Mouse (Mus musculus) embryonic facial prominence, embryonic 11.5 days (tissue): ENCODE data around the gene Popdc2. TPM values are rescaled to one million over a fixed set of nuclear protein-coding genes. Genes with fewer than 3 reads are reported as not detected.

ENCODE experiments used
- ATAC-seq: fragments of 200-750 bp; cut with Nextera tagmentation; replicated peaks from 2 replicates; pipeline ENCODE4 v1.8.0; 2017; ENCODE audit warnings: low read depth; ENCODE audit not compliant: insufficient number of reproducible peaks, low FRiP score, low TSS enrichment
- DNase-seq: peaks from one replicate; pipeline ENCODE4 v3.0.0-alpha.2; 2015; ENCODE audit warnings: low spot score
- H3K27ac ChIP-seq: fragments of 300-500 bp; sonication (generic); replicated peaks from 2 replicates; pipeline ENCODE4 v1.5.1; 2014; ENCODE audit warnings: mild to moderate bottlenecking, low read depth, low read length, control low read depth
- H3K27me3 ChIP-seq: fragments of 300-500 bp; sonication (generic); 2 replicates; pipeline ENCODE4 v1.6.1; 2014; ENCODE audit warnings: mild to moderate bottlenecking, low read length, moderate library complexity, mixed read lengths; ENCODE audit not compliant: control insufficient read depth, insufficient read depth
- H3K36me3 ChIP-seq: fragments of 300-500 bp; sonication (generic); replicated peaks from 2 replicates; pipeline ENCODE4 v1.6.1; 2014; ENCODE audit warnings: low read depth, mild to moderate bottlenecking, low read length, moderate library complexity, mixed read lengths; ENCODE audit not compliant: control insufficient read depth, insufficient read depth
- H3K4me1 ChIP-seq: fragments of 300-500 bp; sonication (generic); 2 replicates; pipeline ENCODE4 v1.6.1; 2014; ENCODE audit warnings: low read length, mixed read lengths; ENCODE audit not compliant: control insufficient read depth, insufficient read depth
- H3K4me2 ChIP-seq: fragments of 300-500 bp; sonication (generic); 2 replicates; pipeline ENCODE4 v1.6.1; 2014; ENCODE audit warnings: low read depth, mild to moderate bottlenecking, control low read depth, low read length, moderate library complexity
- H3K4me3 ChIP-seq: fragments of 300-500 bp; sonication (generic); 2 replicates; pipeline ENCODE4 v1.5.1; 2014; ENCODE audit warnings: low read depth, low read length, control low read depth
- H3K9ac ChIP-seq: fragments of 300-500 bp; sonication (generic); replicated peaks from 2 replicates; pipeline ENCODE4 v1.6.1; 2014; ENCODE audit warnings: mild to moderate bottlenecking, control low read depth, low read length
- H3K9me3 ChIP-seq: fragments of 300-500 bp; sonication (generic); replicated peaks from 2 replicates; pipeline ENCODE4 v1.6.1; 2016; ENCODE audit warnings: mild to moderate bottlenecking, low read length, inconsistent platforms, mixed read lengths; ENCODE audit not compliant: control insufficient read depth
- WGBS: fragments of 180-500 bp; shearing (Covaris S2); extraction: QIAGEN DNeasy Blood & Tissue Kit; methylation state at CpG from one replicate; pipeline ENCODE4 v1.1.7; 2014; 5-methylcytosine and 5-hydroxymethylcytosine counted together
- polyA plus RNA-seq: library from polyadenylated mRNA; unstranded; fragments of >200 nt; fragmentation: Nextera tagmentation; extraction: Ambion mirVana; gene quantifications from 2 replicates; pipeline ENCODE4 v1.2.1, GENCODE M21; 2014

Gene Popdc2
- polyA plus RNA-seq, 1 experiment from 2014 or later, result 1.5 TPM

- Histone ChIP-seq H3K4me3 (no peak overlapping the region), H3K4me1 (0 out of 2 replicates have a peak, but pooled peaks cover 2% of the 10 kb centered on the region), H3K36me3 (no peaks in the 10 kb centered on the region; the same call in 1 of the 2 replicates), H3K4me2 (no peak overlapping the region), H3K9ac (no peak overlapping the region), H3K9me3 (no peaks in the 10 kb centered on the region), H3K27me3 (no peaks in the 10 kb centered on the region), H3K27ac (no peak overlapping the region)
- WGBS, result 89% methylated on average over 7 of the region's 7 CpGs
- ATAC-seq (no peak), DNase-seq (no peak)
Observed at GRCm38 (mm10) chr16:38350361-38350855, 11.6 kb upstream of the Popdc2 start.

- Histone ChIP-seq H3K4me1 (0 out of 2 replicates have a peak, but pooled peaks cover 2% of the 10 kb centered on the region), H3K4me3 (no peak overlapping the region), H3K36me3 (no peaks in the 10 kb centered on the region; the same call in 1 of the 2 replicates), H3K9ac (no peak overlapping the region), H3K4me2 (no peak overlapping the region), H3K9me3 (no peaks in the 10 kb centered on the region), H3K27me3 (no peaks in the 10 kb centered on the region), H3K27ac (no peak overlapping the region)
- WGBS, result 76% methylated on average over 6 of the region's 6 CpGs
- no peak for ATAC-seq
- no peak for DNase-seq
Observed at GRCm38 (mm10) chr16:38350939-38351338, 11.1 kb upstream of the Popdc2 start.

- Histone ChIP-seq H3K4me1 (0 out of 2 replicates have a peak, but pooled peaks cover 2% of the 10 kb centered on the region), H3K4me3 (no peak overlapping the region), H3K9me3 (no peaks in the 10 kb centered on the region), H3K27me3 (no peaks in the 10 kb centered on the region), H3K9ac (no peak overlapping the region), H3K36me3 (no peaks in the 10 kb centered on the region; the same call in 1 of the 2 replicates), H3K27ac (no peak overlapping the region), H3K4me2 (no peak overlapping the region)
- 84% methylated on average over 7 of the region's 7 CpGs for WGBS
- DNase-seq (no peak), ATAC-seq (no peak)
Observed at GRCm38 (mm10) chr16:38352031-38352430, 10.0 kb upstream of the Popdc2 start.

GRCm38 (mm10) chr16:38352851-38353250 lies 9.2 kb upstream of the Popdc2 start:
- DNase-seq, result no peak
- no peaks in the 10 kb centered on the region for H3K27me3 ChIP-seq
- H3K4me2 ChIP-seq, result no peak overlapping the region
- no peak for ATAC-seq
- 0 out of 2 replicates have a peak, but pooled peaks cover 2% of the 10 kb centered on the region for H3K4me1 ChIP-seq
- no peaks in the 10 kb centered on the region; the same call in 1 of the 2 replicates for H3K36me3 ChIP-seq
- H3K9ac ChIP-seq, result no peak overlapping the region
- H3K4me3 ChIP-seq, result no peak overlapping the region
- H3K27ac ChIP-seq, result no peak overlapping the region
- H3K9me3 ChIP-seq, result no peaks in the 10 kb centered on the region

GRCm38 (mm10) chr16:38353642-38354041 lies 8.4 kb upstream of the Popdc2 start:
- H3K9me3 ChIP-seq, result no peaks in the 10 kb centered on the region
- no peaks in the 10 kb centered on the region for H3K27me3 ChIP-seq
- H3K4me1 ChIP-seq, result no peaks in the 10 kb centered on the region
- H3K9ac ChIP-seq, result no peak overlapping the region
- WGBS, result 91% methylated on average over 2 of the region's 2 CpGs
- no peak overlapping the region for H3K4me2 ChIP-seq
- no peaks in the 10 kb centered on the region; the same call in 1 of the 2 replicates for H3K36me3 ChIP-seq
- DNase-seq (no peak), ATAC-seq (no peak)
- no peak overlapping the region for H3K27ac ChIP-seq
- no peak overlapping the region for H3K4me3 ChIP-seq

GRCm38 (mm10) chr16:38354185-38354913 lies 7.7 kb upstream of the Popdc2 start:
- Histone ChIP-seq H3K9me3 (no peaks in the 10 kb centered on the region), H3K36me3 (no peaks in the 10 kb centered on the region; the same call in 1 of the 2 replicates), H3K4me3 (no peak overlapping the region), H3K27me3 (no peaks in the 10 kb centered on the region), H3K9ac (no peak overlapping the region), H3K4me2 (no peak overlapping the region), H3K4me1 (no peaks in the 10 kb centered on the region), H3K27ac (no peak overlapping the region)
- no peak for DNase-seq
- WGBS, result 88% methylated on average over 5 of the region's 5 CpGs
- ATAC-seq, result no peak

- DNase-seq, result no peak
- Histone ChIP-seq H3K4me1 (no peaks in the 10 kb centered on the region; the same call in 1 of the 2 replicates), H3K9ac (no peak overlapping the region), H3K27ac (no peak overlapping the region), H3K36me3 (no peaks in the 10 kb centered on the region), H3K27me3 (no peaks in the 10 kb centered on the region), H3K4me3 (no peak overlapping the region), H3K4me2 (no peak overlapping the region), H3K9me3 (no peaks in the 10 kb centered on the region)
- no peak for ATAC-seq
- 88% methylated on average over 6 of the region's 6 CpGs for WGBS
Observed at GRCm38 (mm10) chr16:38358256-38358812, 3.7 kb upstream of the Popdc2 start.

GRCm38 (mm10) chr16:38359241-38359640 lies 2.8 kb upstream of the Popdc2 start:
- Histone ChIP-seq H3K36me3 (no peaks in the 10 kb centered on the region), H3K9ac (no peak overlapping the region), H3K4me1 (no peaks in the 10 kb centered on the region; the same call in 1 of the 2 replicates), H3K27ac (no peak overlapping the region), H3K4me2 (no peak overlapping the region), H3K4me3 (no peak overlapping the region), H3K27me3 (no peaks in the 10 kb centered on the region), H3K9me3 (no peaks in the 10 kb centered on the region)
- no peak for ATAC-seq
- whole genome bisulfite sequencing, result 91% methylated on average over 2 of the region's 2 CpGs
- no peak for DNase-seq
